Mouse (Mus musculus) bone marrow, adult 2 months (tissue): ENCODE data around the gene Rab4a. TPM values are rescaled to one million over a fixed set of nuclear protein-coding genes. Genes with fewer than 3 reads are reported as not detected.

ENCODE experiments used
- H3K27ac ChIP-seq: fragments of 200-500 bp; 2 replicates; pipeline ENCODE4 v1.5.1; 2012; ENCODE audit warnings: low read depth, mild to moderate bottlenecking, control low read depth, inconsistent platforms, low read length; ENCODE audit not compliant: control insufficient read depth, poor library complexity, insufficient read depth
- H3K4me1 ChIP-seq: fragments of 200-500 bp; 2 replicates; pipeline ENCODE4 v1.6.1; 2011; ENCODE audit warnings: low read length; ENCODE audit not compliant: control insufficient read depth, insufficient read depth
- H3K4me3 ChIP-seq: fragments of 200-500 bp; replicated peaks from 2 replicates; pipeline ENCODE3; 2011; ENCODE audit warnings: mild to moderate bottlenecking, low read depth, low read length, control low read depth; ENCODE audit not compliant: control insufficient read depth
- CTCF ChIP-seq: fragments of 200-500 bp; IDR thresholded peaks from 2 replicates; pipeline ENCODE4 v1.5.1; 2011; ENCODE audit warnings: low read length, control low read depth; ENCODE audit not compliant: control insufficient read depth, insufficient read depth
- POLR2A ChIP-seq: fragments of 200-500 bp; IDR thresholded peaks from 2 replicates; pipeline ENCODE4 v1.6.1; 2011; ENCODE audit warnings: low read depth, mild to moderate bottlenecking, control low read depth, low read length, borderline replicate concordance; ENCODE audit not compliant: control insufficient read depth
- WGBS: fragments of 180-500 bp; shearing (Covaris S2); methylation state at CpG from one replicate; pipeline ENCODE4 v1.1.7; 2018; 5-methylcytosine and 5-hydroxymethylcytosine counted together
- polyA plus RNA-seq: library from polyadenylated mRNA; stranded (reverse); fragments of >200 nt; gene quantifications from 2 replicates; pipeline ENCODE4 v1.2.4, GENCODE M21; 2011; ENCODE audit warnings: low replicate concordance; ENCODE audit not compliant: missing spikeins, insufficient read depth, insufficient read length

Gene Rab4a
- polyA plus RNA-seq, 1 experiment = 9.1 TPM

DNA sequence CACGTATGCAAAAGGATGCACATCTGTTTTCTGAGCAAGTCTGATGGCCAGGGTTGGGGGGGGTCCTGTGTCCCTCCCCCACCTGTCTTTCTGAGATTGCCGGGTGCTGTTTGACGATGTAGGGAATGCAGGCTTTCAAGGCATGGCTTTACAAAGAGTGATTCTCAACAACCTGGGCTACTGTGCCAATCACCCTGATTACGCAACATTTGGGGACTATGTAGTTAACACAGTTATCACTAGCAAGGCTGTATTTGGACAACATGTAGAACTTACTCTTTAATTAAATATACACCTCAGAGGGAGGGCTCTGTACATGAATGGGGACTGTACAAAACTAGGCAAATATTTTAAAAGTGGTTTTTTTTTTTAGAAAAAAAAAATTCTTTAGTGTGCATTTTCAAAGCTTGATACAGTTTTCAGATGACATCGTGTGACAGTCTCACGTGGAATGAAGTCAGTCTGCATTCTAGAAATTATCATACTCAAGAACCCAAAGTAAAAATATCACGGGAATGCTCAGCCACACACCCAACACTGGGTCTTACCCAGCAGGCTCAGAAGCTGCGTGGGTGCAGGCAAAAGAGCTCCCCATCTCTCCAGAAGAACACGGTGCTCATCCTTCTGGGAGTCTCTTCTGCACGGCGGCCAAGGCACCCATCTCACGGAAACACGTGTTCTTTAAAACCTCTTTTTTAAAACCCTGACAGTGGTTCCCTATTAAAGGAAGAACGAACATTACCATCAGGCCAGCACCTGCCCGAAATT lies 35.0 kb downstream of the Rab4a start:
- TF ChIP-seq POLR2A = no peak
- TF ChIP-seq CTCF = no peak
- H3K4me3 ChIP-seq = no peak overlapping the region
- 90% methylated on average over 15 of the region's 15 CpGs for WGBS

DNA sequence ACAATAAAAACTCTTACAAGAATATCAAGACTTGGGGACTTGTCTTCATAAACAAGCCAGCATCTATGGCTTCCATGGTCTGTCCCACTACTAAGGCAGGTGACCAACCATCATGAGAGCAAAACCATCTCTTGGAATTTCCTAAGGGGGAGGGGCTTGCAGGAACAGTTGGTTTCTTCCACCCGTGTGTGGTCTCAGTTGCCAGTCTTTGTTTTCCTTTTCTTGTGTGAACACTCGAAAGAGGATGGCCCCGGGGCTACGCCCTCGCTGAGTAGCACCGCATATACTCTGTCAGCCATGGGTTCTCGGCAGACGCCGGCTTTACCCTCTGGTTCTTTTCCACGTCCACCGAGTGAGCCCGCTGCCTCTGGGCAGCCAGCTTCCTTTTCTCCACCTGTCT lies 36.3 kb downstream of the Rab4a start:
- H3K27ac ChIP-seq = no peak overlapping the region
- WGBS = 91% methylated on average over 12 of the region's 12 CpGs
- TF ChIP-seq POLR2A = no peak
- TF ChIP-seq CTCF = no peak
- no peaks in the 10 kb centered on the region for H3K4me1 ChIP-seq
- H3K4me3 ChIP-seq = no peak overlapping the region

More for the DNA sequence above, 35.0 kb downstream of the Rab4a start:
- Histone ChIP-seq H3K27ac (no peak overlapping the region), H3K4me1 (no peaks in the 10 kb centered on the region)

DNA sequence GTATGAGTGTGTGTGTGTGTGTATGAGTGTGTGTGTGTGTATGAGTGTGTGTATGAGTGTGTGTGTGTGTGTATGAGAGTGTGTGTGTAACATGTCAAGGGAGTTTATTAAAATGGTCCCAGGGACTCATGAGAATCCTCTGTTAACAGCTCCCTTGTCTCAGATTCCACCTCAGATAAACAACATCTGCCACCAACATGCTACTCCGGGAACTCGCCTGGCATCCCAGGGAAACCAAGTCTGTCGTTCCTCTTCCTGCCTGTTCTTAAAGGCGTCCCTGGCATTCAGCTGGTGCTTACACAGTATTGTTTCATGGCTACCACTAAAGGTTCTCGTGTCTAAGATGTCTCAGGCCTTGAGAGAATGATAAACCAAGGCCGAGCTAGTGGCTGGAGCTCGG lies 38.6 kb downstream of the Rab4a start:
- no peak overlapping the region for H3K27ac ChIP-seq
- TF ChIP-seq CTCF (no peak), POLR2A (no peak)
- no peak overlapping the region for H3K4me3 ChIP-seq
- no peaks in the 10 kb centered on the region for H3K4me1 ChIP-seq
- 80% methylated on average over 7 of the region's 7 CpGs for WGBS

GRCm38 (mm10) chr8:123845114-123845513 lies 39.3 kb downstream of the Rab4a start:
- WGBS = 12% methylated on average over 13 of the region's 13 CpGs
- Histone ChIP-seq H3K4me1 (no peaks in the 10 kb centered on the region), H3K4me3 (no peak overlapping the region), H3K27ac (no peak overlapping the region)
- TF ChIP-seq POLR2A (no peak), CTCF (no peak)

DNA sequence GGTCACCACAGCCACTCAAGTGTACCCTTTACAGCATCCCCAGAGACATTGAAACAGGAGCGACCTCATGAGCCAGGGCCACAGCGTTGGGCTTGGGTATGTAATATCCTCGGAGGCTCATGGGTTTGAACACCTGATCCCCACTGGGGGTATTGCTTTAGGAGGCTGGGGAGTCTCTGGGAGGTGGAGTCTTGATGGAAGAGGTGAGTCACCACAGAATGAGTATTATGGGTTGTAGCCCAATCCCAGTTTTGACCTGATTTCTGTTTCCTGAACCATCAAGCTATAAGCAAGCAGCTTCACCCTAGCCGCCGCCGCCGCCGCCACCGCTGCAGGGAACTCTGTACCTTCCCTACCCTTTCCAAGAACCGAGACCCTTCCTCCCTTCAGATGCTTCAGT lies 40.2 kb downstream of the Rab4a start:
- 93% methylated on average over 10 of the region's 10 CpGs for WGBS
- no peak for TF ChIP-seq CTCF
- TF ChIP-seq POLR2A = no peak
- no peak overlapping the region for H3K4me3 ChIP-seq
- no peak overlapping the region for H3K27ac ChIP-seq
- no peaks in the 10 kb centered on the region for H3K4me1 ChIP-seq

DNA sequence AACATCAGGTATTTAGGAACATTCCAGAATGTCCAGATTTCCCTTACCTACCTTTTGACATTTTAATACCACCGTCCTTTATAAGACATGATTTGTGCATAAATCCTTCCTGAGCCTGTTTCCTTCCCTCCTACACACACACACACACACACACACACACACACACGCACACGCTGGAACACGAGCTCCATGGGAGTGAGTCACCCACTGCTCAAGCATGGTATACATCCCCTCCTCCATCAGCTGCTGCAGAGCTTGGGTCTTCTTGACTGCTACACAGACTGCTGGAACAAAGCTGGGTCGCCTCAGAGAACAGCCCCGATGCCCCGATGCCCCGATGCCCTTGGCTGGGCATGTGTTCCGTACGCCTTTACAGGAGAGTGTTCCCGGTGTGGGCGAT lies 40.7 kb downstream of the Rab4a start:
- H3K27ac ChIP-seq = no peak overlapping the region
- no peak for TF ChIP-seq POLR2A
- no peak for TF ChIP-seq CTCF
- WGBS = 87% methylated on average over 12 of the region's 12 CpGs
- H3K4me3 ChIP-seq = no peak overlapping the region
- H3K4me1 ChIP-seq = no peaks in the 10 kb centered on the region

DNA sequence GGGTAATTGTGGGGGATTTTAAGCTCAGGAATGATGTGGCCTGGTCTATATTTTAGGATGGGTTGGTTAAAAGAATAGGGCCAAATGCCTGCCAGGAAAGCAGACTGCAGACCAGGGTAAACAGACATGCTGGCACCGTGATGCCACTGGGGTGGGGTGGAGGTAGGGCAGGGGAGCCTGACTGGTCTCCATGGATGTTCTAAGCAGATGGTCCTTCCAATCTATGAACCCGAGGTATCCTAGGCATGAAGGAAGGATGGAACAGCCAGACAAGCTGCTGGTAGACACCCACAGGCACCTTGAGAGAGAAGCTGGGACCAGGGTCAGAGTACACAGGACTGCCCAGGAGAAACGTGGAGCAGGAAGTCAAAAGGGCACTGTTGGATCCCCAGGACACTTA lies 41.8 kb downstream of the Rab4a start:
- Histone ChIP-seq H3K27ac (no peak overlapping the region), H3K4me3 (no peak overlapping the region), H3K4me1 (no peaks in the 10 kb centered on the region)
- 73% methylated on average over 3 of the region's 3 CpGs for whole genome bisulfite sequencing
- TF ChIP-seq CTCF (no peak), POLR2A (no peak)

DNA sequence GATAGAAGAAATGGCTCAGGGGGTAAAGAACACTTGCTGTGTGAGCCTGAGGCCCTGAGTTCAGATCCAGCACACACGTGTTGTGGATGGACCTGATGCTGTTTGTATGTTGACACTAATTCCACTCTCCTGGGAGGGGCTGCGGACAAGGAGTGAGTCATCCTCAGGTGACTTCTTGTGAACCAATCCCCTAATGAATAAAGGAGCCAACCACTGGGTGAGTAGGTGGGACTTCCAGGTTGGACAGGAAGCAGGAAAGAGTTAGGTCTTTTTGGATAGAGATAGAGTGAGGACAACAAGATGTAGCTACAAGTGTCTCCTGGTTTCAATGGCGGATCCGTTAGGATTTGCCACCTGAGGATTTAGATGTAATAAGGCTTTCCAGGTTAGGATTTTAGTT lies 43.6 kb downstream of the Rab4a start:
- H3K4me1 ChIP-seq = no peaks in the 10 kb centered on the region
- no peak overlapping the region for H3K4me3 ChIP-seq
- H3K27ac ChIP-seq = no peak overlapping the region
- 91% methylated on average over 4 of the region's 4 CpGs for WGBS
- no peak for TF ChIP-seq POLR2A
- no peak for TF ChIP-seq CTCF

GRCm38 (mm10) chr8:123851590-123851989 lies 45.8 kb downstream of the Rab4a start:
- Histone ChIP-seq H3K4me1 (no peaks in the 10 kb centered on the region; the same call in 1 of the 2 replicates), H3K27ac (no peak overlapping the region), H3K4me3 (no peak overlapping the region)
- 72% methylated on average over 5 of the region's 5 CpGs for WGBS
- TF ChIP-seq POLR2A (no peak), CTCF (no peak)
